Mouse (Mus musculus): ENCODE measurements around the gene Hoxc11.

Hoxc11 gene

DNA sequence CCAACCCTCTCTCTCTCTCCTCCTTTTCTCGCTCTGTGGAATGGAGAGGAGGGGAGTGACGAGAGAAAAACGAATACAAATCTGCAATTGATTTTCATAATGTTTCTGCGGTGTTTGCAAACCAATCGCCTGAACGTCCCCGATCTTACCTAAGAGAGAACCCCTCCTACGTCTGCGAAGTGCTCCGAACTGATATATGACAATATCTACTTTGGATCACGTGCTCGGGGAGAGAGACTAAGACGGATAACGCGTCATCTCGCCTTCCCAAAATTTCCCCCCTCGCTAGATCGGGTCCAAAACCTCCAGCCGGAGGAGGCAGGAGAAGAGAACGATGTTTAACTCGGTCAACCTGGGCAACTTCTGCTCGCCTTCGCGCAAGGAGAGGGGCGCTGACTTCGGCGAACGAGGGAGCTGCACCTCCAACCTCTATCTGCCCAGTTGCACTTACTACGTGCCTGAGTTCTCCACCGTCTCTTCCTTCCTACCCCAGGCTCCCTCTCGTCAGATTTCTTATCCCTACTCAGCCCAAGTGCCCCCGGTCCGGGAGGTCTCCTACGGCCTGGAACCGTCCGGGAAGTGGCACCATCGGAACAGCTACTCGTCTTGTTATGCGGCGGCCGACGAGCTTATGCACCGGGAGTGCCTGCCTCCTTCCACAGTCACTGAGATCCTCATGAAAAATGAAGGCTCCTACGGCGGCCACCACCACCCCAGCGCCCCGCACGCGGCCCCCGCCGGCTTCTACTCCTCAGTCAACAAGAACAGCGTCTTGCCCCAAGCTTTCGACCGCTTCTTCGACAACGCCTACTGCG, at the start of gene Hoxc11:
Hoxc11 (plus strand) TSS at position 236 of the 815 bp plus-strand sequence.
- DNase-seq (ENCODE audit: extremely low spot score, low spot score) = peak; percentile 75

DNA sequence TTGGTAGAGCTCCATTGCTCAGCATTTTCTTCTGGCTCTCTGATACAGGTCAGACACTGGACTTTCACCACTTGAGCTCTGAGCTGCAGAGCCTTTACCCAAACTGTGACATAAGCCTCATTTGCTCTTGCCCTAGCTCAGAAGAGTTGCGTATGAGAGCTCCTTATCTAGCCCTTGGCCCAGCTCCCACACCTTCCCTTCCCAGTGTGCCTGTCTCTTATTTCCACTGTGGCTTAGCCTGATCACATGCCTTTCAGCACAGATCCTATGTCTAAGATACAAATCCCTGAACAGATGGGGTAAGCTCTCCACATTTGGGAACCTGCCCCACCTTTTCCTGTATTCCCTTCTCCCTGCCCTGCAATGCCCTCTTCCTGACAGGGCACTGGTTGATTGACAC, 49.3 kb upstream of the Hoxc11 start:
- DNase-seq (ENCODE audit: extremely low spot score, low spot score) = no peak

DNA sequence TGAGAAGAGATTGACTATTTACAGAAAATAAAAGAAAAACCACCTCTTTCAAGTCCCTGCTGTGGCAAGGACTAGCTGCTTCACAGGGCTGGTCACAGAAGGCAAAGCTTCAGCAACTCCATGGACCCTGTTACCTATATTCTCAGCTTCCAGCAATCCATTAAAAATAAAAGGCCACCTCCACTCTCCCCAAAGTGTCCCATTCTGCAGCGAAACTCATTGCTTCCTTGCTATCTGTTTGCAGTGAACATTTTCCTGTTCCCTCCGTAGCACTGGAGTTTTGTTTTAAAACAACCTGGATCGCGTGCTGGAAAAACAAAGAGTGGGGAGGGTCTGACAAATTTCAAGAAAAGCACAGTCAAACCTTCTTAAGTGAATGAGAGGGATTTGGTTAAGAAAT, 44.7 kb upstream of the Hoxc11 start:
- peak; percentile 41 for DNase-seq (ENCODE audit: extremely low spot score, low spot score)

DNA sequence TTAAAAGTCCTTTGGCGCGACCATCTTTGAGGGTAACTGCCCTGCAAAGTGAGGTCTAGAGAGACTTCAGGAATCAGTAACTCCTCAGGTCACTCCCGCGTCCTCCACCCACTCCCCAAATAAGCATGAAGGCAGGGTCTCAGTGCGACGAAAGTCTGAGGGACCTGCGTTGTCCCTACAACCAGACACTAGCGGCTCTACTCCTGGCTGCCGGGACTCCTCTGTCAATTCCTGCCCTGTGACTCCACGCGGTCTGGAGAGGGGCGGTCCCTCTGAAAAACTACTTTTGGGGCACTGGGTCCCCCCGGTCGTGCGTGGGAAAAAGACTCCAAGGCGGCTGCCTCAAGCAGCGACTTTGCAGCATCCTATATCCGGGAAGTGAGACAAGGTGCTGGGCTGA, 44.2 kb upstream of the Hoxc11 start:
- DNase-seq (ENCODE audit: extremely low spot score, low spot score) = no peak

DNA sequence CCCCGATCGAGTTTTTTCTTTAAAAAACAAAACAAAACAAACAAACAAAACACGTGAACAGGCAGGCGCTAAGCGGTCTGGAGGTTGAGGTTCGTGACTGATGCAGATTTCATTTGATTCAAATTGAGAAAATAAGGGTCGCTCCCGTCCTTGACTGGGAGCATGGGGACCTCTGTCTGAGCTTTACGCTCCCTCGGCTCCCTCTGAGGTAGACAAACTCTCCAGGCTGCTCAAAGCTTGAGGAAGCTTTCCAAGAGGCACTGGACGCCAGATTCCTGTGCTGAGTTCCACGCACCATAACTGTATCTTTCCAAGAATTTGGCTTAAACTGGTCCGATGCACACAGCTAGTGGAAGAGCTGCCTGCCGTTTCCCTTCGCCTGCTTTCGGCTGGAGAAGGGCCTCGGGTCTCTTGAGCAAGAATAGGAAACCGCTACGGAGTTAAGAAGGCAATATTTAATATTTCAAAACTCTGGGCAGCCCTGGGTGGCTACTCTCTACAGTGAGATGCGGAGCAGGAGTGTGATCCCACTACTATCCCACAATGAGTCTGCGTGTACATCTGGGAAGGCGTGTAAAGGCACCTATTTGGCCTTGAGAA, 43.6 kb upstream of the Hoxc11 start:
- peak; percentile 72 for DNase-seq (ENCODE audit: extremely low spot score, low spot score)

DNA sequence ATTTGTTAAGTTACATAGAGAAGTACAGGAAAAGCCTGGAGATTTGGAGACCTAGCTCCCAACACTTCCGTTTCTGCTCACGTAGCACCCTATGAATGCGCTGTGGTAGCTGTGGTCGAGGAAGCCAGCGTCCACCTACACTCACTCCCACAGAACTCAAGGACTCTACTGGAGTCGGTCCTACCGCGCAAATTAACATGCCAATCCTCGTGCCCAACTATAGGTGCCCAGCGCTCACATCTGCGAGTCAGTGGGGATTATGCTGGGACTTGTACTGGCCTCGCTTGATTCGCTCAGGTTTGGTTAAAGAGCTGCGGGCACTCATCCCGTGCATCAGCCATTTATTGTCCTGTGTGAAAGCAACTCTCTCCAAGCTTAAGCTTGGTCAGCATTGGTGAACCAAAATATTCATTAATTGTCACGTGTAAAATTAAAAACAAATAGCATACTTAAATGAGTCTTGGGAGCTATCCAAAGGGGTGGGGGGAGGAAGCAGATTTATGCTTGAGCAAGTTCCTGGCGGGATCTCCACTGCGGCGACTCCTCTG, 41.1 kb upstream of the Hoxc11 start:
- peak; percentile 51 for DNase-seq (ENCODE audit: extremely low spot score, low spot score)

DNA sequence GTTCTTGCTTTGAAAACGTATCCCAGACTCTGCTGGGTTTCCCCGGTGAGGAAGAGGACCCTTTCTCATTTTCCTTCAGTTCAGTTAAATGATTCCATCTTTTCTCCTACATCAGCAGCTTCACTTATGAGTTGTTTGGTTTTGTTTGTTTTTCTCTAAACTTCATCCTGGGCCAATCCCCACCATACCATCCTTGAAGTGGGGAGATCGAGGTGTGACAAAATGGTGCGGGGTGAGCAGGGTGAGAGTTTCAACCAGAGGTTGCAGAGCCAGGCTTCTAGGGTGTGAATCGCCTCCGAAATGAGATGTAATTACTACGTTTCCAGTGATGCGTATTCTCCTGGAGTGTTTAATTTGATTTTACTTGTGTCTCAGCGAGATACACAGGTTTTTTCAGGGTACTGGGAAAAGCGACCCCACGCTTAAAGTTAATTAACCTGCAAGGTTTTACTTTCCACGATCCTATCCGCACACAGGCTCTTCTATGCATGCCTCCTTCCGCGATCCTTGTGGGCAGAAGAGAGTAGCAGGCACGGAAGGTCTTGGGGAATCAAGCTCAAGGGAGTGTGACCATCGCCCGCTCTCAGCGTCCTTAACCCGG, 36.2 kb upstream of the Hoxc11 start:
- peak; percentile 53 for DNase-seq (ENCODE audit: extremely low spot score, low spot score)

DNA sequence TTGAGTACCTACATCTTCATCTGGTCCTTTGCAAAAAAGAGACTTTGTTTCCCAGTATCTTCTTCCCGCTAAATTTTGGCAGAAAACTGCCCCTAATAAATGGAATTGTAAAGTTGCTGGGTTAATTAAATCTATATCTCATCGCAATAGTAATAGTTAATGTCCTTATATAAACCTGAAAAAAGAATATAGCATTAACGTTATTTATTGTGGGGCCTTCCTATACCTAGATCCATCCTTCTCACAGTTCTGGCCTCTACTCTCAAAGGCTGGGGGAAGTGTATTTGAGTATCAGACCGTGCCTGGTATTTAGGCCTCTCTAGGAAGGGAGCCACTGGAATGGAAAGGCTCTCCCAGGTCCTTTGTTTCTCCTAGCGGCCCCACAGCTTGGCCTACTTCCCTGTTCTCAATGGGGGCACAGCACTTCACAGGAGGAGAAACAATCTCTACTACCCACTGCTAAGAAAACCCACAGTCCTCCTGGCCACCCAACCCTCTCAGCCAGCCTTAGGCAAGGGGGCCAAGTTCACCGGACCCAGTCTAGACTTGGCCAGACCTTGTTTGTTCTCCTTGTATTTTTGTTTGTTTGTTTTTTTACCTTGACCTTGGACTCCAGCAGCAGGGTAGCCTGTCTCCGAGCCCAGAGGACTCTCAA, 35.5 kb upstream of the Hoxc11 start:
- peak; percentile 52 for DNase-seq (ENCODE audit: extremely low spot score, low spot score)

DNA sequence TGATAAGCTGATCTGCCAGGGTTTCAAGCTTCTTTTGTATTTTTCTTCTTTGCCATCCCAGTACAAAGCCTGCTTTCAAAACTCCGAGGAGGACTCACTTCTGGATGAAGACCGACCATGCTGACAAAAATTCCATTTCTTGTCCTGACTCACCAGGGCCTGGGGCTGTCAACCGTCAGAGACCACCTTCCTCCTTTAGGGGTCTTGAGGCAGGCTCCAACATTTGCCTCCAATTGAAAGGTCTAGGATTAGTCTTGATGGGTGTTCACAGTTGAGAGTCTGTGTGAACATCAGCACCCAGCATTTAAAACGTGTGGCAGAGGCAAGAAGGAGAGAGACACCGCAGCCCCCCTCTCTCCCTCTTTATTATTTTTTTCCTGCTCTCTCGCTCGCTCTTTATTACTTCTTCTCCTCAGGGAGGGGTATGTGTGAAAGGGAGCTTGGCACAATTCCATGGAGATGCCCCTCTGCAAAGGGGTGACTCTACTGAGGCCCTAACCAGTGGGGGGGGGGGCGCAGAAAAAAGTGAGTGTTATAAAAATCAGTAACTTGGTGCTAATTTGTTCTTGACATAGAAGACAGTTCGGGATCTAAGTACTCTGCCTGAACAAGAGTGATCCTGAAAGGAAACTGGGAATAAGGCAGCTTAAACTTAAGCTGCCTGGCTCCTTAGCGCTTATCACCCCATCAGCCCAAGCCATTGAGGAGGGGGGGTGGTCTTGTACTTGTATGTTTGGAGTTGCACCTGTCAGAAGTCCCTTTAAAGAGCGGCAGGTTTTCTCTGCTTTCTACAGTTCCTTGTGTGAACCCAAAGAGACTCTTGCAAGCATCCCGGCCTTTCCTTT, 34.7 kb upstream of the Hoxc11 start:
- peak; percentile 48 for DNase-seq (ENCODE audit: extremely low spot score, low spot score)

DNA sequence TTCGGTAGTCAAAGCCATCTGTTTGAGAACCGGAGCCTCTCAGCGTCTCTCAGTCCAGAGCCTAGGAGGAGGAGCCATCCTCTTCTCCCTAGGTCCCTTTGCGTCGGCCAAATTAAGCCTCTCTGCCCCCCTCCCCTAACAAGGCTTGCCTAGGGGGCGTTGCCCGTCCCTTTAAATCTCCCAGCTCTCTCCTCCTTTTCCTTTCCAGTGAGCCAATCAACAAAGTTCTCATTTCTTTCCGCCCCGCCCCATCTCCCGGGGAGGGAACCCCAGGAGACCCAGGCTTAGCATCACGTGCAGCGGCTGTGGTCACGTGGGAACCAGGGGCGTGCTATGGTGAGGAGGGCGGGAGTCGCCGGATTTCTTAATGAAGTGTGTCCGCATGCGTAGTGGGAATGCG, 33.6 kb upstream of the Hoxc11 start:
- DNase-seq (ENCODE audit: extremely low spot score, low spot score) = peak; percentile 86

DNA sequence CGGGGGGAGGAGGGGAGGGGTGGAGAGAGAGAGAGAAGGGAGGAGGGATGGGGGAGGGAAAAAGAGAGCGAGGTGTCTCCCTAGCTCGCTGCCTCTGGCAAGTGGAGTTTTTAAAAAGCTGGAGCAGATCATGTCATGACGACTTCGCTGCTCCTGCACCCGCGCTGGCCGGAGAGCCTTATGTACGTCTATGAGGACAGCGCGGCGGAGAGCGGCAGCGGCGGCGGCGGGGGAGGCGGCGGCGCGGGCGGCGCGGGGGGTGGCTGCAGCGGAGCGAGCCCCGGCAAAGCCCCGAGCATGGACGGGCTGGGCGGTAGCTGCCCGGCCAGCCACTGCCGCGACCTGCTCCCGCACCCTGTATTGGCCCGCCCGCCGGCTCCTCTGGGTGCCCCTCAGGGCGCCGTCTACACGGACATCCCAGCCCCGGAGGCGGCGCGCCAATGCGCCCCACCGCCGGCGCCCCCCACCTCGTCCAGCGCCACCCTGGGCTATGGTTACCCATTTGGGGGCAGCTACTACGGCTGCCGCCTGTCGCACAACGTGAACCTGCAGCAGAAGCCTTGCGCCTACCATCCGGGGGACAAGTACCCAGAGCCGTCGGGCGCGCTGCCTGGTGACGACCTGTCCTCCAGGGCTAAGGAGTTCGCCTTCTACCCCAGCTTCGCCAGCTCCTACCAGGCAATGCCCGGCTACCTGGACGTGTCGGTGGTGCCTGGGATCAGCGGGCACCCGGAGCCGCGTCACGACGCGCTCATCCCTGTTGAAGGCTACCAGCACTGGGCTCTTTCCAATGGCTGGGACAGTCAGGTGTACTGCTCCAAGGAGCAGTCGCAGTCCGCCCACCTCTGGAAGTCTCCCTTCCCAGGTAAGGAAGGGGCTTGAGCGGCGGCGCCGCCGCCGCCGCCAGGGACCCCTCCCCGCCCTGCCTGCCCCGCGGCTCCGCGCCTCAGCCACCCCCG, 32.9 kb upstream of the Hoxc11 start, which contains the start of gene Hoxc13:
Hoxc13 (plus strand) TSS at position 51 of the 959 bp plus-strand sequence.
- peak; percentile 69 for DNase-seq (ENCODE audit: extremely low spot score, low spot score)

DNA sequence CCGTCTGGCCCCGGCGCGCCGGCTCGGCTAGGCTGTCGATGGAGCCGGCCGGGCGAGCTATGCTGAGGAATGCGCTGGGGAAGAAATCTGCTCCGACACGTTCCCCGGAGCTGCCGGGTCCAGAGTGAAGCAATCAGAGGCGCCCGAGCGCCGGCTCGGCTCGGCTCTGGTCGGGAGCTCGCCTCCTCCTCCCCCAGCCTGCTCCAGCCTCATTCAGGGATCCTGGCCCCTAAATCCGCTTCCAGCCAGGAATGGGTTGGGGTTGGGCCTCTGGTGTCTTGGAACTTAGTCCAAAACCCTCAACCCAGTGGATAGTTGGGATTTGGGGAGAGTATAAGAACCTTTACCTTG, 32.2 kb upstream of the Hoxc11 start:
- DNase-seq (ENCODE audit: extremely low spot score, low spot score) = peak; percentile 68

DNA sequence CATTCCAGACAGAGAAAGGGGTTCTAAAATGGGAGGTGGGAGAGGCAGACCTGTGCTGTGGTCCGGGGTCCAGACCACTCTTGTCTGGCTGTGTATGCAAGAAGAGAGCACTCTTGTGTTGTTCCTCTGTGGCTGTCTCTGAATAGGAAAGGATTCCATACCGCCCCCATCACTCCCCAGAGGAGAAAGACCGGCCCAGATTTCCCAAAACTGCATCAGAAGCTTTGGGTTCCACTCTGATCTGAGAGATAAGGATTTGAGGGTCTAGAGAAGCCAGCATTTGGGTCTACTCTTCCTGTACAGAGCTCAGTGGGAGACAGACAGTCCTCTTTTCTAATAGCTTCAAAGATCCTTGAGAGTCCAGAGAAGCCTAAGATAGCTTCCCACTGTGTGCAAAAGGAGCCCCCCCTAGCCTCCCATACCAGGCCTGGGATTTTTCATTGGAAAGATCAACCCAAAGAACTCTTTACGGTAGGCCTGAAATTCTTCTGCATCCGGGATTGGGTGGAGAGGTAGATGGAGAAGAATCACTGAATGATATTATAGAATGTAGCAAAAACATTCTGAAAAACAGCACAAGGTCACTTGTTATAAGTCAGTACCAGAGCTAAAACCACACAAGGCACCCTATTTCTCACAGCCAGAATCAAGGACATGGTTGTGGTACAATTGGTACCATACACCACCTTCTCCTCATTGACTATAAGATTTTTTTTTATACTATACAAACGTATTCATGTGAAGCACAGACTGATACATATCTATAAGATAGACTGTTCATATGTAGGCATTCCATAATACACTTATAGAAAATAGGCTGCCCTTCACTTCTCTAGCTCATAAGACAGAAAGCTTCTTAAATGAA, 31.4 kb upstream of the Hoxc11 start:
- DNase-seq (ENCODE audit: extremely low spot score, low spot score) = peak; percentile 56

DNA sequence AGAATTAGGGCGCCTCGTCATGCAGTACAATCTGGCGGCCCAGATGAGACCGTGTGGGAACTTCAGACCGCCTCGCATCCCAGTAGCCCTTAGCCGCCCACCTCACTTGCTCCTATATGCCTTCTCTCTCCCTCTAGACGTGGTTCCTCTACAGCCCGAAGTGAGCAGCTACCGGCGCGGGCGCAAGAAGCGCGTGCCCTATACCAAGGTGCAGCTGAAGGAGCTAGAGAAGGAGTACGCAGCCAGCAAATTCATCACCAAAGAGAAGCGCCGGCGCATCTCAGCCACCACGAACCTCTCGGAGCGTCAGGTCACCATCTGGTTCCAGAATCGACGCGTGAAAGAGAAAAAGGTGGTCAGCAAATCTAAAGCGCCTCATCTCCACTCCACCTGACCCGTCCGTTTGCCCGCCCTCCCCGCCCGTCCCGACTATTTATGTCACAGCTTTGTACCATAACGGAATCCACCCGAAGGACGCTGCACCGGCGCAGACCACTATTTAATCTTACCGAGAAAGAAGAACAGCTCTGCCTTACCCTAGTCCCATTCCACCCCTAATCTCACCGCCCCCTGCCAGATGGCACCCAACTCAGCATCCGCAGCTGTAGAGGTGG, 27.1 kb upstream of the Hoxc11 start:
- DNase-seq (ENCODE audit: extremely low spot score, low spot score) = peak; percentile 69

DNA sequence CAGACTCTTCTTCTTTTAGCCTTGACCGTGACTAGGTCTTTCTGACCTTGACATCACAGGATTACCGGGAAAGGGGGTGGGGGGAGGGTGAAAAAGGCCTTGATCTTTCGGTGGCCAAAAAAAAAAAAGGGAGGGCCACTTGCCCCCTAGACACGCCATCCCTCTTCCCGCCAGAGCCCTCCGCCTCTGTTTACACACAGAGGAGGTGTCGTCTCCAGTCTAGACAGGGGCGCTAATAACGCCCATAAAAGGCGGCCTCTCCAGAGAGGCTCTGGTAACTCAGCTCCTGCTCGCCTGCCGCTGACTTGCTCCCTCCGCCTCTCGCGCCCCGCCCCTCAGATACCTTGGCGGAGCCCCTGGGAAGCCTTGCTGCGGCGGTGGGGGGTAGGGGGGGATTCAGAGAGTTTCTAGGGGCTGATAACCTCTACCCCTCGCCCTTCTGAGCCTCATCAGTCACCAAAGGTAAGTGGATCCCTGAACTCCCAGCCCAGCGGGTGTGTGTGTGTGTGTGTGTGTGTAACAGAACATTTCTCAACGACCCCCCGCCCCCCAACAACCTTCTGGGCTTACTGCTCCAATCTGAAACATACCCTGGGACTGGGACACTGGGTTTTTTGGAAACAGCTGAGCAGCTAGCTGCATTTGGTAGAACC, 22.4 kb upstream of the Hoxc11 start:
- DNase-seq (ENCODE audit: extremely low spot score, low spot score) = no peak

DNA sequence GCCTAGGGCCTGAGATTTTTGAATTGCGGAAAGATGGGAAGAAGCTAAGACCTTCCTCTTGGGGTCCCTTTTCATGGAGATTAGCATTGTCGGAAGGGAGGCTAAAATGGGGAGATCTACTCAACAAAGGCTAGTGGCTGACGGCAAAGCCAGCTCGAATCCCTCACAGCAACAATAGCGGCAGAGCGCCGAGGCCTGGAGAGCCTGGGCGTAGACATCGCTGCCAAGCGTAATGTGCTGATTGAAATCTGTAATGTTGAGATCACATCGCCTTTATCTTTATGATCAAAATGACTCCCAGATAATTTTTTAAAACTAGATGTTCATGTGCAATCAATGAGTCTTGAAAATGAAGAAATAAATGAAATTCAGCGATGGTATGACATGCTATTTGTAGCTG, 19.8 kb upstream of the Hoxc11 start:
- no peak for DNase-seq (ENCODE audit: extremely low spot score, low spot score)

DNA sequence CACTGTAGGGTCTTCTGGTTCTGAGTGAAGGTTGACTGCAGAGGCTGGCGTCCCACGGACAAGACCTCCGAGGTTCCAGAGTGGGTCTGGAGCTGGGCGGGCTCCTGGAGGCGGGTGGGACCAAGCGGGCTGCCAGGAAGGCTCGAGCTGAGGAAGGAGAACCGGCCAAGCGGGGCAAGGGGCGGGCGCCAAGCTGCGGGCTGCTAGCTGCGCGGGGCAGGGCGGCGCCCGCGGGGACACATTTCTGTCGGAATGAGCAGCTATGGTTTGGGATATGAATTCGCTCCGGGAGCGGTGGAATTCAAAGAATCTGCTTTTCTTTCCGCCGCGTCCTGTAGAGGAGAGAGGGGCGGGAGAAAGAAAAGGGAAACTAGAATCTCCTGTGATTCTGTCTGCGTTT, 19.3 kb upstream of the Hoxc11 start:
- DNase-seq (ENCODE audit: extremely low spot score, low spot score) = no peak
